Mouse (Mus musculus): ENCODE results near the gene Dagla.

Dagla gene

GRCm38 (mm10) chr19:10280771-10281540, 23.7 kb downstream of the Dagla start:
- WGBS: 55% methylated on average over 14 of the region's 14 CpGs

GRCm38 (mm10) chr19:10279668-10280067, 25.0 kb downstream of the Dagla start:
- 67% methylated on average over 9 of the region's 9 CpGs for WGBS

GRCm38 (mm10) chr19:10278669-10279324, 25.9 kb downstream of the Dagla start:
- 28% methylated on average over 6 of the region's 6 CpGs for WGBS

- WGBS: 60% methylated on average over 5 of the region's 5 CpGs
These were observed 26.9 kb downstream of the Dagla start for GRCm38 (mm10) chr19:10277759-10278158.

- WGBS: 40% methylated on average over 17 of the region's 17 CpGs
These were observed 27.3 kb downstream of the Dagla start for GRCm38 (mm10) chr19:10277331-10277730.

GRCm38 (mm10) chr19:10276483-10277144, 28.1 kb downstream of the Dagla start:
- 60% methylated on average over 12 of the region's 12 CpGs for WGBS

GRCm38 (mm10) chr19:10274056-10274455, 30.6 kb downstream of the Dagla start:
- WGBS: 50% methylated on average over 5 of the region's 5 CpGs

GRCm38 (mm10) chr19:10272746-10273145, 31.9 kb downstream of the Dagla start:
- 29% methylated on average over 11 of the region's 11 CpGs for WGBS

- WGBS: 87% methylated on average over 7 of the region's 7 CpGs
These were observed 33.1 kb downstream of the Dagla start for GRCm38 (mm10) chr19:10271592-10271991.

GRCm38 (mm10) chr19:10270356-10270755, 34.3 kb downstream of the Dagla start:
- WGBS: 93% methylated on average over 5 of the region's 5 CpGs

GRCm38 (mm10) chr19:10268851-10269250, 35.8 kb downstream of the Dagla start:
- WGBS: 91% methylated on average over 15 of the region's 15 CpGs

GRCm38 (mm10) chr19:10267953-10268352, 36.7 kb downstream of the Dagla start:
- WGBS: 92% methylated on average over 10 of the region's 10 CpGs

- 51% methylated on average over 15 of the region's 15 CpGs for WGBS
These were observed 37.6 kb downstream of the Dagla start for GRCm38 (mm10) chr19:10267057-10267456.

GRCm38 (mm10) chr19:10266196-10266850, 38.4 kb downstream of the Dagla start:
- WGBS: 35% methylated on average over 14 of the region's 14 CpGs

- WGBS: 81% methylated on average over 7 of the region's 7 CpGs
These were observed 43.3 kb downstream of the Dagla start for GRCm38 (mm10) chr19:10261369-10261768.

- WGBS: 22% methylated on average over 6 of the region's 6 CpGs
These were observed 46.2 kb downstream of the Dagla start for GRCm38 (mm10) chr19:10258279-10259011.

GRCm38 (mm10) chr19:10248128-10248527, 56.5 kb downstream of the Dagla start:
- WGBS: 66% methylated on average over 20 of the region's 20 CpGs

GRCm38 (mm10) chr19:10247165-10247564, 57.5 kb downstream of the Dagla start:
- 30% methylated on average over 6 of the region's 6 CpGs for WGBS

GRCm38 (mm10) chr19:10244183-10244582, 60.5 kb downstream of the Dagla start:
- WGBS: 31% methylated on average over 3 of the region's 3 CpGs

- WGBS: 19% methylated on average over 8 of the region's 8 CpGs
These were observed 61.8 kb downstream of the Dagla start for GRCm38 (mm10) chr19:10242916-10243315.

GRCm38 (mm10) chr19:10240654-10241305, 63.9 kb downstream of the Dagla start, which contains the start of gene Myrf:
Gene Myrf (minus strand): TSS chr19:10240748.
- 8% methylated on average over 43 of the region's 43 CpGs for WGBS

Measured in cerebral cortex, adult 2 months (tissue).